In genomic region chr5:135000751-135001150, GRCm38 (mm10) we compare ENCODE assay signal across 9 mouse cellular contexts. TPM values are rescaled to one million over a fixed set of nuclear protein-coding genes. Genes with fewer than 3 reads are reported as not detected.
DNase-seq lines count a peak whose midpoint lies in the region; ATAC-seq and TF ChIP-seq lines count a peak whose summit lies in the region.
"Had no signal": no experiment of that assay in that cellular context is flagged by ENCODE, and none has a peak within 500 bp of the region (broad histone marks: within the 10 kb centered on the region; RNA-seq: fewer than 3 reads in every experiment).

No protein-coding gene starts in this region.

- no peak overlapping the region for H3K9ac ChIP-seq in neural tube, embryonic 14.5 days (replicated peaks; ENCODE audit: low read depth, low read length)
- H3K9ac ChIP-seq in neural tube, embryonic 15.5 days (replicated peaks) = no peak overlapping the region
- no peak overlapping the region for H3K9ac ChIP-seq in intestine, postnatal 0 days (ENCODE audit: low read depth, low read length)

- H3K36me3 ChIP-seq in neural tube, embryonic 14.5 days (ENCODE audit: control insufficient read depth, insufficient read depth, low read length) = no peaks in the 10 kb centered on the region
- no peaks in the 10 kb centered on the region for H3K36me3 ChIP-seq in neural tube, embryonic 15.5 days
- no peaks in the 10 kb centered on the region for H3K36me3 ChIP-seq in intestine, postnatal 0 days (ENCODE audit: control insufficient read depth, insufficient read depth)

- no peak overlapping the region for H3K4me2 ChIP-seq in neural tube, embryonic 14.5 days (ENCODE audit: low read depth, low read length)
- no peak overlapping the region for H3K4me2 ChIP-seq in neural tube, embryonic 15.5 days
- H3K4me2 ChIP-seq in intestine, postnatal 0 days (replicated peaks; ENCODE audit: low read depth) = peak overlapping the region; percentile 6; the same call in 1 of the 2 replicates

- no peak overlapping the region for H3K4me3 ChIP-seq in neural tube, embryonic 14.5 days (ENCODE audit: low read depth, low read length)
- H3K4me3 ChIP-seq in neural tube, embryonic 15.5 days (replicated peaks) = no peak overlapping the region
- H3K4me3 ChIP-seq in intestine, postnatal 0 days (ENCODE audit: low read depth, low read length) = no peak overlapping the region

- no peak overlapping the region for H3K27ac ChIP-seq in neural tube, embryonic 14.5 days (ENCODE audit: low read depth, low read length)
- no peak overlapping the region for H3K27ac ChIP-seq in neural tube, embryonic 15.5 days (replicated peaks)
- peak overlapping the region; percentile 61 for H3K27ac ChIP-seq in intestine, postnatal 0 days (ENCODE audit: low read depth, low read length)

- WGBS in neural tube, embryonic 14.5 days = 54% methylated on average over 16 of the region's 16 CpGs
- 53% methylated on average over 16 of the region's 16 CpGs for WGBS in neural tube, embryonic 15.5 days
- 49% methylated on average over 16 of the region's 16 CpGs for WGBS in intestine, postnatal 0 days

- DNase-seq in cerebellum, postnatal 10 days = peak; percentile 34 to 37
- no peak for DNase-seq in cerebellum, adult 9-11 months
- DNase-seq in frontal cortex, postnatal 14 days (ENCODE audit: low spot score in 2 of 2) = no peak
- no peak for DNase-seq in frontal cortex, postnatal 25 days (ENCODE audit: low spot score in 2 of 2)
- no peak for DNase-seq in spleen, adult 12 weeks (ENCODE audit: low spot score)
- DNase-seq: gastrocnemius, postnatal 25 days had no signal

- no peak for TF ChIP-seq CTCF in intestine, postnatal 0 days (IDR thresholded peaks at IDR 0.05; ENCODE audit: low read depth)

- no peaks in the 10 kb centered on the region for H3K27me3 ChIP-seq in neural tube, embryonic 14.5 days (ENCODE audit: control insufficient read depth, insufficient read depth, low read length)
- H3K27me3 ChIP-seq in neural tube, embryonic 15.5 days (replicated peaks) = no peaks in the 10 kb centered on the region
- no peaks in the 10 kb centered on the region for H3K27me3 ChIP-seq in intestine, postnatal 0 days (replicated peaks; ENCODE audit: control insufficient read depth, insufficient read depth, low read length)

- H3K9me3 ChIP-seq in neural tube, embryonic 14.5 days (ENCODE audit: control insufficient read depth, low read length) = no peaks in the 10 kb centered on the region
- no peaks in the 10 kb centered on the region for H3K9me3 ChIP-seq in neural tube, embryonic 15.5 days (replicated peaks)
- H3K9me3 ChIP-seq in intestine, postnatal 0 days (ENCODE audit: control insufficient read depth) = no peaks in the 10 kb centered on the region

- no peaks in the 10 kb centered on the region for H3K4me1 ChIP-seq in neural tube, embryonic 14.5 days (ENCODE audit: control insufficient read depth, insufficient read depth, low read length)
- peaks cover 9% of the 10 kb centered on the region for H3K4me1 ChIP-seq in neural tube, embryonic 15.5 days
- H3K4me1 ChIP-seq in intestine, postnatal 0 days (replicated peaks; ENCODE audit: control insufficient read depth, insufficient read depth, low read length) = 0 out of 2 replicates have a peak, but pooled peaks cover 4% of the 10 kb centered on the region

- ATAC-seq in neural tube, embryonic 14.5 days (ENCODE audit: low read depth) = peak; percentile 44
- ATAC-seq in neural tube, embryonic 15.5 days (ENCODE audit: low FRiP score) = no peak
- no peak for ATAC-seq in intestine, postnatal 0 days

RNA-seq across cellular contexts. Expression of gene Abhd11, which starts 8.2 kb away (rescaled TPM):
- polyA plus RNA-seq in neural tube, embryonic 14.5 days (2014; fragmentation: Nextera tagmentation; extraction: Ambion mirVana) = 74.8 and 79.6 TPM in 2 replicates
- polyA plus RNA-seq in neural tube, embryonic 15.5 days (2015; fragmentation: Nextera tagmentation; extraction: Ambion mirVana) = 73.0 and 77.0 TPM in 2 replicates
- polyA plus RNA-seq in intestine, postnatal 0 days (2015; fragmentation: Nextera tagmentation; extraction: Ambion mirVana) = 60.1 and 61.9 TPM in 2 replicates

RNA-seq across cellular contexts. Expression of gene Cldn3, which starts 14.7 kb away (rescaled TPM):
- 0.48 and 0.57 TPM in 2 replicates for polyA plus RNA-seq in neural tube, embryonic 14.5 days (2014; fragmentation: Nextera tagmentation; extraction: Ambion mirVana)
- polyA plus RNA-seq in neural tube, embryonic 15.5 days (2015; fragmentation: Nextera tagmentation; extraction: Ambion mirVana) = 0.96 and 16.8 TPM in 2 replicates
- 96.0 and 116 TPM in 2 replicates for polyA plus RNA-seq in intestine, postnatal 0 days (2015; fragmentation: Nextera tagmentation; extraction: Ambion mirVana)

RNA-seq across cellular contexts. Expression of gene Stx1a, which starts 22.5 kb away (rescaled TPM):
- 120 and 132 TPM in 2 replicates for polyA plus RNA-seq in neural tube, embryonic 14.5 days (2014; fragmentation: Nextera tagmentation; extraction: Ambion mirVana)
- polyA plus RNA-seq in neural tube, embryonic 15.5 days (2015; fragmentation: Nextera tagmentation; extraction: Ambion mirVana) = 118 and 141 TPM in 2 replicates
- polyA plus RNA-seq in intestine, postnatal 0 days (2015; fragmentation: Nextera tagmentation; extraction: Ambion mirVana) = 5.6 and 6.5 TPM in 2 replicates

RNA-seq across cellular contexts. Expression of gene Cldn4, which starts 54.0 kb away (rescaled TPM):
- not detected in 2 replicates for polyA plus RNA-seq in neural tube, embryonic 14.5 days (2014; fragmentation: Nextera tagmentation; extraction: Ambion mirVana)
- 0.13 and 10.1 TPM in 2 replicates for polyA plus RNA-seq in neural tube, embryonic 15.5 days (2015; fragmentation: Nextera tagmentation; extraction: Ambion mirVana)
- polyA plus RNA-seq in intestine, postnatal 0 days (2015; fragmentation: Nextera tagmentation; extraction: Ambion mirVana) = 62.1 and 76.6 TPM in 2 replicates

Comparison
In these comparisons a context has a peak if more than half of its experiments do, and no peak if none do; other contexts are left out.
1. DNase-seq: peak in cerebellum, postnatal 10 days (2 of 2); none in cerebellum, adult 9-11 months (single experiment), frontal cortex, postnatal 14 days (0 of 2), frontal cortex, postnatal 25 days (0 of 2) and spleen, adult 12 weeks (single experiment).
2. RNA of gene Stx1a, which starts 22.5 kb away (polyA plus RNA-seq): 118 to 141 TPM in neural tube, embryonic 15.5 days and 120 to 132 TPM in neural tube, embryonic 14.5 days; 5.6 to 6.5 TPM in intestine, postnatal 0 days; every median in the first group is over 10 times any median in the second.